Mouse (Mus musculus): ENCODE data around the gene Plcl1. TPM values are rescaled to one million over a fixed set of nuclear protein-coding genes. Genes with fewer than 3 reads are reported as not detected.

Gene Plcl1
- 10 to 100 TPM; 21.9 to 26.5 TPM for total RNA-seq (2021)
- long read RNA-seq, experiment 1, partial matches to known transcripts = 4 of 8 reads
- long read RNA-seq, experiment 1, other reads (novel, unspliced or antisense) = 4 of 8 reads
- long read RNA-seq, experiment 2, partial matches to known transcripts = 4 of 4 reads
- long read RNA-seq, experiment 2, other reads (novel, unspliced or antisense) = 0 of 4 reads

DNA sequence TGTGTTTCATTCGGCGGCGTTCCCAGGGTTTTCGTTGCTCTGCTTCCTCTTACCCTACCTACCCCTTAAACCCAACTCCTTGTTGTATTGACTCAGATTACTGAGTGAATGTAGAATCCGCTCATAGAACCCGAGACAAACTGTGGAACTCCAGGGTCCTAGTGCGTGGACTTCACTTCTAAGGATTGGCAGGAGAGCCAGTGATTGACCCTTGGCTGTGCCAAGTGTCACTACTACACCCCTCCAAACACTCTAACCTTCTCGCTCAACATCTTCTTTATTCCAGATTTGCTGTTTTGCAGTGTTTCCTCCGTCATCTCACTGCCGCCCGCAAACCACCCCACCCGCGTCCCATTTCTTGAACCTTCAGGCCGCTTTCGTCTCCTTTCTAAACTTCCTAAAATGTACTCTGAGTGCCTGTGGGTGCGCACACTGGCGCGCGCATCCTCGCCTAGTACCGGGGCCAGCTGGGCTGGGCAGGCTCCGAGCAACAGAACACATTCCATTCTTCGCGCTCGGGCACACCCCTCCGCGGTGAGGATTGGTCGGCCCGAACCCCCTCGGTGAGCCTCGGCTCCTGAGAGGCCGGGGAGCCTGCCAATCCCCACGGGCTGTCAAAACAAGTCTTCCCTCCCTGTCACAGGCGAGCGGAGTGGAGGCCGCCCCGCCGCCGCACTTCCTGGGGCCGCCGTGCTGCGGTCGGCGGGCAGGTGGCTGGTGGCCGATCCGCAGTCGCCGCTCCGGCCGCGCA lies at the start of gene Plcl1:
TSS of gene Plcl1 (plus strand) at position 650 of the 751 bp plus-strand sequence.
- intact Hi-C loops (cut with DNase I) = loop anchor here (1.0 to 5.0 kb wide), 5 partner anchors 97 to 469 kb away; no protein-coding TSS in a partner anchor
- TF ChIP-seq CTCF (IDR thresholded peaks at IDR 0.05) = no peak; the same call in 1 of the 2 replicates
- peak within 1 kb of the TSS; percentile 91 for H3K27ac ChIP-seq

DNA sequence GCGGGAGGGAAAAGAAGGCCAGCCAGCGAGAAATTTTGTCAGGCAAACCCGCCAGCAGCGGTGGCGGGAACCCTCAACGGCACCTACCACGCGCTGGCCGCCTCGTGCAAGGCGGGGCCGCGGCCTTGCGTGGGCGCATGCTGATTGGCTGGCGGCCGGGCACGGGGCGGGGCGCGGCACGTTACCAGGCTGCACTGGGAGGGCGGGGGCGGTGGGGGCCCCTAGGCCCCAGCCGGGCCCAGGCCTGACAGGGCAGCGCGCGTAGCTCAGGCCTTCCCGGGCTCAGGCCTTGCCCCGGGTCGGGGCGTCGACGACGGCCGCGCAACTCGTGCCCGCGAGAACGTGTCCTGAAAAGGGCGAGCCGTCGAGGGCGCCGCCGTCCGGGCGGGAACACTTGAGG lies 43.1 kb upstream of the Plcl1 start:
- TF ChIP-seq CTCF (IDR thresholded peaks at IDR 0.05) = no peak
- Histone ChIP-seq H3K4me3 (no peak overlapping the region), H3K27ac (no peak overlapping the region)
- no peak for DNase-seq (ENCODE audit: extremely low spot score in 1 of 2, low spot score in 2 of 2)
- intact Hi-C loops (cut with DNase I) = no loop called here

More for the DNA sequence above, at the start of gene Plcl1:
- H3K4me3 ChIP-seq = peak within 1 kb of the TSS; percentile 90
- DNase-seq (ENCODE audit: extremely low spot score in 1 of 2, low spot score in 2 of 2) = peak; percentile 95 to 96

DNA sequence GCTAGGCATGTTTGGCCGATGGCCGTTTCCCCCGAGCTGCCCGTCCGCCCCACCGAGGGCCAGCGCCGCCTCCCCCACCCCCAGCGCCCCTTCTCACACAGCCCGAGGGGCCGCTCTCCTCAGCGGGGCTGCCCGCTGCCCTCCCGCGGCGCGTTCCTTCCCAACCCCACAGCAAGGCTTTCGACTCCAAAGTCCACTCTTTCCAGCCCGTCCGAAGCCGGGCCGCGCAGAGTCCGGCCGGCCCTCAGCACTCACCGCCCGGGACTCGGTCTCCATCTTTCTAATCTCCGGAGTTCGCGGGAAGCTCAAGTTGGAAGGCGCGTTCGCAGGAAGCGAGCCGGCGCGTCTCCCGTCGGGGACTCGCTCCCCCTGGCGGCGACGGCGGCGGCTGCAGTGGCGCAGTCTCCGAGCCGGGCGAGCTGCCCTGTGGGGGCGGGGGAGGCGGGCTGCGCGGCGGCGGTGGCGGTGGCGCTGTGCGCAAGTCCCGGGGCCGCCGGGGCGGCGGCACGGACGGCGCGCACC lies 42.6 kb upstream of the Plcl1 start, which contains the start of gene Boll:
TSS of gene Boll (minus strand) at position 426 of the 522 bp plus-strand sequence.
- intact Hi-C loops (cut with DNase I) = no loop called here
- peak; percentile 50 to 54 for DNase-seq (ENCODE audit: extremely low spot score in 1 of 2, low spot score in 2 of 2)
- peak; percentile 52 for TF ChIP-seq CTCF (IDR thresholded peaks at IDR 0.05)
- Histone ChIP-seq H3K4me3 (peak within 1 kb of the TSS; percentile 39), H3K27ac (no peak within 1 kb of the TSS)

DNA sequence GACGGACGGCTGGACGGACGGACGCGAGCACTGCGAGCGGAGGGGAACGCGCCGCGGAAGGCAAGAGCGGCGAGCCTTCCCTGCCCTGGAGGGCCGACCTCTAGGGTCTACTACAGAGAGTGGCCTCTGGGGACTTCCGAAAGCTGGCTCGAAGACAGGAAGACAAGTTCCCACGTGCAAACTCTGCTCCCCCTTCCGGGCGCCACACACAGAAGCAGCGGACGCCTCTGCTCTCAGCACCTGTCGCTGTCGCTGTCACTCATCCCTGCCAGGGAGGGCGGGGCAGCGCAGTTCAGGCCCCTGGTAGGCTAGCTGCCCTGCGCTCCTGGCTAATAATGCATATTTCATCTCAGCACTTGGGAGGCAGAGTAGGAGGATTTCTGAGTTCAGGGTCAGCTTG lies 42.1 kb upstream of the Plcl1 start:
- intact Hi-C loops (cut with DNase I) = no loop called here
- DNase-seq (ENCODE audit: extremely low spot score in 1 of 2, low spot score in 2 of 2) = peak in 1 of 2 experiments; percentile 13
- peak overlapping the region; percentile 39 for H3K4me3 ChIP-seq
- no peak overlapping the region for H3K27ac ChIP-seq
- no peak for TF ChIP-seq CTCF (IDR thresholded peaks at IDR 0.05)

DNA sequence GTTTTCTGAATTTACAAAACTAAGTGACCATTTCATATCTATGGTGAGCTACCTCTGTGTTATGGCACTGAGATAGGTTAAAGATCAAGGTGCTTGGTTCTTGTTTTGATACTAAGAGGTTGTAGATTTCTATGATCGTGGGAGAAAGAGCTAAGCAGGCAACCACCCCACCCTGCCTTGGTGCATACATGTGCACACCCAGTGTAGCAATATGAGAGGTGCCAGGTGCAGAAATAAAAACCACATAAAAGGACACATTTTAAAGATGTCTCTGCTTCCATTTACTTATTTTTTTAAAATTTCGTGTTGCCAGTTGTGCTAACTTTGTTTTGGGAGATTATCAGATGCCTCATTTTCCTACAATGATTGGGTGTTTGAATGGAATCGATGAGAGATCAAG lies 33.1 kb upstream of the Plcl1 start:
- no peak for TF ChIP-seq CTCF (IDR thresholded peaks at IDR 0.05)
- Histone ChIP-seq H3K4me3 (no peak overlapping the region), H3K27ac (no peak overlapping the region)
- DNase-seq (ENCODE audit: extremely low spot score in 1 of 2, low spot score in 2 of 2) = no peak
- intact Hi-C loops (cut with DNase I) = no loop called here

DNA sequence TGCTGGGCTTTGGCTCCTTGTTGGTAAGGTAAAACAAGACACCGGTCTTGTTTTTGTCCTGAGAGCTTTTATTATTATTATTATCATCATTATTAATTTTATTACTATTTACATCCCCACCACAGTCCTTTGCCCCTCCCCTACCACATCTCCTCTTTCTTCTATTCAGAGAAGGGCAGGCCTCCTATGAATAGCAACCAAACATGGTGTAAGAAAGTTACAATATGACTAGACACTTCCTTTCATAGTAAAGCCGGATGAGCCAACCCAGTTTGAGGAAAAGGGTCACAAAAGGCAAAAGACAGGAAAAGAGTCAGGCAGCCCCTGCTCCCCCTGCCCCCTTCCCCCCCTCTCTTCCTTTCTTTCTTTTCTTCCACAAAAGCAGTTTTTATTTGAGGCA lies 25.2 kb upstream of the Plcl1 start:
- Histone ChIP-seq H3K4me3 (no peak overlapping the region), H3K27ac (no peak overlapping the region)
- DNase-seq (ENCODE audit: extremely low spot score in 1 of 2, low spot score in 2 of 2) = no peak
- intact Hi-C loops (cut with DNase I) = loop anchor here (10.0 kb wide), 1 partner anchor 296 kb away; the partner anchor contains the start of genes Hspd1 and Hspe1
- no peak for TF ChIP-seq CTCF (IDR thresholded peaks at IDR 0.05)

DNA sequence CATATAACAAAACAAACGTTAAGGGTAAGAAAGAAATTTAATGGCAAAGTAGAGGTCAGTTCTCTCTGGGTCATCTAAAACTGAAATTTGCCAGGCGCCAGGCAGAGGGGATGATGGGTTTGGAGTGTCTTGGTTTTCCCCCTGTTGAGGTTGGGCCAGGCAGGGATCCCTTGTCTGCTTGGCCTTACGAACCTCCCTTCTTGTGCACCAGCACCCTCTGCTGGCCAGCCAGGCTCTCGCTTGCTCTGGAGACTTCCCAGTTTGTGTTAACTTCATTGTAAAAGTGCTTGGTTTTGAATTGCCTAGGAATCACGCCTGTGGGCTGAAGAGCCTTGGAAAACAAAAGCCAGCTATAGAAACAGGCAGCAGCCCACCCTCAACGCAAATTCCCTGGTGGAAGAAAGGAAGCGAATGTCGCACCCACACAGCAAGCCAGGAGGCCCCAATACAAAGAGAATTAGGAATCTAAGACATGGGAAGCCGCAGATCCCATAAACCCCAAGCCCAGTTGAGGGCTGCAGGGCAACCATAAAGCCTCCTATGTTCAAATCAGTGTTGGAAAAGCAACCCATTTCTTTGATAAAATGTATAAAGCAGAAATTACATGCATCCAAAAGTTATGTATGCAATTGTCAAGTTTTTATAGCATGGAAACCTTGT lies 22.5 kb upstream of the Plcl1 start:
- H3K27ac ChIP-seq = no peak overlapping the region
- no peak overlapping the region for H3K4me3 ChIP-seq
- intact Hi-C loops (cut with DNase I) = loop anchor here (1.0 to 10.0 kb wide), 3 partner anchors 82 to 298 kb away; partner anchors contain the start of genes Hspd1, Hspe1 and Mars2
- TF ChIP-seq CTCF (IDR thresholded peaks at IDR 0.05) = peak; percentile 93
- peak; percentile 81 to 84 for DNase-seq (ENCODE audit: extremely low spot score in 1 of 2, low spot score in 2 of 2)

DNA sequence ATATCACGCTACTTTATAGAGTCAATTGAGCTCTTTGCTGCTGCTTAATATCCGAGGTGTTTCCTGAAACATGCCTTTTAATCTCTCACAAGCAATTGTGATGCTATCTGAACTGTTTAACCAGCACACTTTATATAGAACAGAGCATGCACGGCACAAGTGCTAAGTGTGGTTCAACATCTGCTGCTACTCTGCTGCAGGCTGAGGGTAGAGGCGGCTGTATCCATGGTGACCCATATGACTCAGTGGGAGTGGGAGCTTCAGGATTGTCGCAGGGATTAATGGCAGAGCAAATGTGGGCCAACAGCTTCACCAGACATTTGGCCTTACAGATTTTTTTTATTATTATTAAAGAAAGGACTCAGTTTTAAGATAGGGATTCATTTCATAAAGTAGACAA lies 5.8 kb upstream of the Plcl1 start:
- no peak overlapping the region for H3K27ac ChIP-seq
- no peak for TF ChIP-seq CTCF (IDR thresholded peaks at IDR 0.05)
- H3K4me3 ChIP-seq = no peak overlapping the region
- DNase-seq (ENCODE audit: extremely low spot score in 1 of 2, low spot score in 2 of 2) = peak in 1 of 2 experiments; percentile 39
- intact Hi-C loops (cut with DNase I) = no loop called here

DNA sequence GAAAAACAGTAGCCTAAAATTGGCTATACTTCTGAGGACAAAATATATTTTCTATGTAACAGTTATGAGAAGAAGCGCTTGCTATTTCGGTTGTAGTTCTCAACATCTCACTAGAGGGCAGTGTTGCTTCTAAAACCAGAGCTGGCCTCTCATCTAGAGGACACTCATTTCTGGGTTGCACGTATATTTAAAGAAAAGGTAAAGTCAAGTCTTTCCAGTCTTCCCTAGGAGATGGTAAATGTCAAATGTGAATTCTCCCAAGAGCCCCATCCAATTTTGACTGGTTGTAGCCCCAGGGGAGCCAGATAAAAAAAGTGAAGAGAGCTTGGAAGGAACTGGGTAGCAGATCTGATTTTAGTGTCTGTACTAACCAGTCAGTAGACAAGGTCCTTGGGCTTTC lies 1.3 kb upstream of the Plcl1 start:
- no peak overlapping the region for H3K27ac ChIP-seq
- H3K4me3 ChIP-seq = no peak overlapping the region
- peak; percentile 88 for TF ChIP-seq CTCF (IDR thresholded peaks at IDR 0.05)
- intact Hi-C loops (cut with DNase I) = loop anchor here (1.0 kb wide), 2 partner anchors 332 to 434 kb away; no protein-coding TSS in a partner anchor
- peak; percentile 56 to 65 for DNase-seq (ENCODE audit: extremely low spot score in 1 of 2, low spot score in 2 of 2)

DNA sequence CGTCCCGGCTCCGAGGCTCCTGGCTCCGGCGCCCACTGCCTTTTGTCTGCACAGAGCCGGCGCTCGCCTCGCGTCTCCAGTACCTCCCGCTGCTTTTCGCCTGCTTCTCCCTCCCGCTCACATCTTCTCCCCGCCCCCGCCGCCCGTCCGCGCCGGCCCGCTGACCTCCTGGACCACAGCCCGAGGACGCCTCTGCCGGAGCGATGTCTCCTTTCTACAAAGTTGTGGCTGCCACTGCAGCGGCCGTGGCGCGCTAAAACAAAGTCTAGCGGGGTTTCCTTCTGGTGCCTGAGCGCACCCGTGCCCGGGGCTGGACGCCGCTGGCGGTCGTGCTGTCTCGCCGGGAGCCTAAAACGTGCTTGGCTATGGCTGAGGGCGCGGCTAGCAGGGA lies 297 bp downstream of the Plcl1 start:
- Histone ChIP-seq H3K27ac (peak overlapping the region; percentile 91), H3K4me3 (peak overlapping the region; percentile 90)
- intact Hi-C loops (cut with DNase I) = loop anchor here (2.0 to 5.0 kb wide), 3 partner anchors 96 to 259 kb away; no protein-coding TSS in a partner anchor
- TF ChIP-seq CTCF (IDR thresholded peaks at IDR 0.05) = no peak; the same call in 1 of the 2 replicates
- peak in 1 of 2 experiments; percentile 69 for DNase-seq (ENCODE audit: extremely low spot score in 1 of 2, low spot score in 2 of 2)

All from left cerebral cortex, adult 2 months (tissue).